Mouse (Mus musculus): ENCODE data around the gene Ubac2. TPM values are rescaled to one million over a fixed set of nuclear protein-coding genes. Genes with fewer than 3 reads are reported as not detected.

Ubac2 gene
- polyA plus RNA-seq, 1 experiment from 2014 or later, result 78.2 TPM

DNA sequence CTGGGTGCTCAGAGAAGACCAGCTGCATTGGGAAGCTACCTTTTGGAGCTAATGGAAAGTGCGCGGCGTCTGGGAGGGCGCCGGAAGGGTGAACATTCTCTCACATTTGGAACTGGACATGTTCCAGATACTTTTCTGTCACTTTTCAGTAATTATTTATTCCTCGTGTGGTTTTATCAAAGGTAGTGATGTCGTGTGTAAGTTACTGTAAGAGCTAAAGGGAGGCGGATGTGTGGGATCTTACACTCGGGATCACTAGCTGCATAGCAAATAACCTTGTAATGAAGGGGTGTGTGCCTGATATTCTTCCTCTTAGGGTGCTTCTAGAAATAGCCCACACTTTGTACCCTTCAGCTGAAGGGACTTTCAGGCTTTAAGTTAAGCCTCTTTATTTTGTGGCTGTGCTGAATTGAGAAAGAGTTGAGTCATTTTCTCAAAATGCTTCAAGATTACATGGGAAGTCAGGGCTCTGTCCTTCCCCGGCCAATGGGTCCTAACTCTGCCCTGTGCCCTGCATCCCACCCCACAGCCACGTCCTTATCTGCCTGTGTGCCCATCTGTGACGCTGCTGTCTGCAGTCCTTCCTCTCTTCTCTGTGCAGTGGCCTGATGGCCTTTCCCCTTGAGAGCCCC, 83.2 kb downstream of the Ubac2 start:
- no peaks in the 10 kb centered on the region for H3K36me3 ChIP-seq (ENCODE audit: control insufficient read depth, insufficient read depth, low read length)
- H3K27ac ChIP-seq (ENCODE audit: low read depth, low read length), result peak overlapping the region; percentile 48; the same call in 1 of the 2 replicates
- no peak overlapping the region for H3K4me3 ChIP-seq (ENCODE audit: low read length)
- H3K9ac ChIP-seq (ENCODE audit: low read depth, low read length), result no peak overlapping the region
- ATAC-seq (ENCODE audit: low FRiP score, low TSS enrichment), result no peak
- H3K9me3 ChIP-seq (ENCODE audit: control insufficient read depth, low read length), result no peaks in the 10 kb centered on the region
- WGBS, result 67% methylated on average over 12 of the region's 12 CpGs
- H3K27me3 ChIP-seq (ENCODE audit: control insufficient read depth, insufficient read depth, low read length), result no peaks in the 10 kb centered on the region
- H3K4me2 ChIP-seq (replicated peaks; ENCODE audit: low read depth, low read length), result no peak overlapping the region
- H3K4me1 ChIP-seq (ENCODE audit: control insufficient read depth, insufficient read depth, low read length), result peaks cover 32% of the 10 kb centered on the region

DNA sequence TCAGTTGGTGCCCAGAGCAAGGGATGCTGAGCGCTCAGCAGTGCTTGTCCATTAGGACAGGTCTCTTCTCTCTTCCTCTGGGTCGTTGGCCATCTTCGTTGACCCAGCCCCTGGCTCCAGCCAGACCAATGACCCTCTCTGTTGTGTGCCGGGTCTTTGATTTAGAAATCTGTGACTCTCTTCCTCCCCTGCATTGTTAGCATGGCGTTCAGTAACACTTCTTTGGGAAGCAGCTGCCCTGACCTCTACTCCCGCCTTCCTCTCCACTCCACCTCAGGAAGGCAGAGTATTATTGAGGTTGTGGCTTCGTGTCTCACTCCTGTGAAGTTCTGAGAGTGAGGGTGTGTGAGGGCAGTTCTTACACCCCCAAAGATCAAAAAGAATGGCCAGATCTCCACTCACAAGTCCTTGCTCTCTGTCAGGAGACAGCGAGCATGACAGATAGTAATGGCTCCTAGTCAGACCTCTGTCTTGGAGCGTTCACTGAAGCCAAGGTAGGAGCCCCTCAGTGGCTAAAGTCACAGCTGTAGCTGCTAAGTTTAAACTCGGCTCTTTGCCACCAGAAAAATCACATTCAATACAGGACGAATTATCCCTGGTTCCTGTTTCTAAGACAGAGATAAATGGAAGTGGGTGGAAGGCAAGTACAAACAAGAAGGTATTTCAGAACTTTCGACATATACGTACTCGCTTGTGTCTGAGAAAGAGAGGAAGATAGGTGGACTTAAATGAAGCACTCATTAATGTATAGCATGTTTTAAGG, 83.9 kb downstream of the Ubac2 start:
- WGBS, result 40% methylated on average over 14 of the region's 14 CpGs
- Histone ChIP-seq H3K4me3 (ENCODE audit: low read length) (no peak overlapping the region), H3K36me3 (ENCODE audit: control insufficient read depth, insufficient read depth, low read length) (no peaks in the 10 kb centered on the region), H3K4me1 (ENCODE audit: control insufficient read depth, insufficient read depth, low read length) (peaks cover 34% of the 10 kb centered on the region), H3K9me3 (ENCODE audit: control insufficient read depth, low read length) (no peaks in the 10 kb centered on the region), H3K4me2 (replicated peaks; ENCODE audit: low read depth, low read length) (no peak overlapping the region), H3K9ac (ENCODE audit: low read depth, low read length) (no peak overlapping the region), H3K27ac (ENCODE audit: low read depth, low read length) (peak overlapping the region; percentile 48; the same call in 1 of the 2 replicates), H3K27me3 (ENCODE audit: control insufficient read depth, insufficient read depth, low read length) (no peaks in the 10 kb centered on the region)
- ATAC-seq (ENCODE audit: low FRiP score, low TSS enrichment), result no peak

DNA sequence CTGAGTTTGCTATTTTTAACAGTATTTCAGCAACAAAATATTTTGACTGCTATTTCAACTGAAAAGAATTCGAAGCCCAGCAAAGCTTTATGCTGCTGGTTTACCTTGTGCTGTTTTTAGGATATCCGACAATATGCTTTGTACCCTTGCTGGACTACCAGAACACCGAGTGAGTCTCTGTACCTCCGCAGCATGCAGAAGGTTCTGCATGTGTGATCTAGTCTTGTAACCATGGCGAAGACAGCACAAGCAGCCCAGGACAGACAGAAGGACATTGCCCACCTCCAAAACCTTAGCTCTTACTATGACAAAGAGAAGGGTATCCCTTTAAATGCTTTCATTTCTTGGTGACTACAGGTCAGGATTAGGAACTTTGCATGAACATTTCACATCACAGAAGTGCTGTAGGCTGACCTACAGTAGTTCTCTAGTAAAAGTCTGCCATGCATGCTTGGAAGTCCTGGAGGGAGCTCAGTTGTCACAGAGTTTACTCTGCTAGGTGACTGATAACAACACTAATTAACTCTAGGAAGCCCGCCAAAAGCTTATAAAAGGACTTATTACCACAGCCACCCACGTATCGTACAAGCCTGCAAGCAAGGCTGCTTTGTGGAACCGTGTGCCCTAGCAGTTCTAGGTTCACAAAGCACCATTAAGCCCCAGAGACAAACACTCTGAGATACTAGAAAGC, 85.0 kb downstream of the Ubac2 start:
- Histone ChIP-seq H3K4me1 (ENCODE audit: control insufficient read depth, insufficient read depth, low read length) (peaks cover 38% of the 10 kb centered on the region), H3K4me2 (replicated peaks; ENCODE audit: low read depth, low read length) (peak overlapping the region; percentile 21), H3K27me3 (ENCODE audit: control insufficient read depth, insufficient read depth, low read length) (no peaks in the 10 kb centered on the region), H3K4me3 (ENCODE audit: low read length) (peak overlapping the region; percentile 18; the same call in 1 of the 2 replicates), H3K36me3 (ENCODE audit: control insufficient read depth, insufficient read depth, low read length) (no peaks in the 10 kb centered on the region), H3K27ac (ENCODE audit: low read depth, low read length) (no peak overlapping the region), H3K9me3 (ENCODE audit: control insufficient read depth, low read length) (no peaks in the 10 kb centered on the region), H3K9ac (ENCODE audit: low read depth, low read length) (peak overlapping the region; percentile 37; the same call in 1 of the 2 replicates)
- ATAC-seq (ENCODE audit: low FRiP score, low TSS enrichment), result peak; percentile 37; the same call in 1 of the 2 replicates
- 59% methylated on average over 9 of the region's 9 CpGs for WGBS

DNA sequence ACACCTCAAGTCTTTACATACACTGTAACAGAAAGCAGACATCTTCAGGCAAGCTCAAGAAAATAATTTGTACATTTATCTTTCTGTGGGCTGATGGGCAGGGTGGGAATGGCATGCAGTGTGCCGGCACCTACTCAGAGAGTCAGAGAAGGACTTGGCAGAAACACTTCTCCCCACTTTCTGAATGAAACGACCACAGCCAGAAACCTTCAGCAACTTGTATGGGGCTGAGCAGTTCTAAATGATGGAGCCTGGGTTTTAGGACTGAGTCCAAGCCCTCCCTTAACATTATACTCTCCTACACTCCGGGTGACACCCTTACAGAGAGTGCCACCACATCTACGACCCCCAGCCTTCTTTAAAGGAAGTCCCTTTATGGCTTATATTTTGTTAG, 85.5 kb downstream of the Ubac2 start:
- H3K9ac ChIP-seq (ENCODE audit: low read depth, low read length), result peak overlapping the region; percentile 37; the same call in 1 of the 2 replicates
- H3K27me3 ChIP-seq (ENCODE audit: control insufficient read depth, insufficient read depth, low read length), result no peaks in the 10 kb centered on the region
- H3K9me3 ChIP-seq (ENCODE audit: control insufficient read depth, low read length), result no peaks in the 10 kb centered on the region
- ATAC-seq (ENCODE audit: low FRiP score, low TSS enrichment), result no peak
- 37% methylated on average over 4 of the region's 4 CpGs for WGBS
- H3K4me2 ChIP-seq (replicated peaks; ENCODE audit: low read depth, low read length), result peak overlapping the region; percentile 21; the same call in 1 of the 2 replicates
- H3K36me3 ChIP-seq (ENCODE audit: control insufficient read depth, insufficient read depth, low read length), result no peaks in the 10 kb centered on the region
- H3K27ac ChIP-seq (ENCODE audit: low read depth, low read length), result no peak overlapping the region
- H3K4me3 ChIP-seq (ENCODE audit: low read length), result peak overlapping the region; percentile 18; the same call in 1 of the 2 replicates
- H3K4me1 ChIP-seq (ENCODE audit: control insufficient read depth, insufficient read depth, low read length), result peaks cover 33% of the 10 kb centered on the region

DNA sequence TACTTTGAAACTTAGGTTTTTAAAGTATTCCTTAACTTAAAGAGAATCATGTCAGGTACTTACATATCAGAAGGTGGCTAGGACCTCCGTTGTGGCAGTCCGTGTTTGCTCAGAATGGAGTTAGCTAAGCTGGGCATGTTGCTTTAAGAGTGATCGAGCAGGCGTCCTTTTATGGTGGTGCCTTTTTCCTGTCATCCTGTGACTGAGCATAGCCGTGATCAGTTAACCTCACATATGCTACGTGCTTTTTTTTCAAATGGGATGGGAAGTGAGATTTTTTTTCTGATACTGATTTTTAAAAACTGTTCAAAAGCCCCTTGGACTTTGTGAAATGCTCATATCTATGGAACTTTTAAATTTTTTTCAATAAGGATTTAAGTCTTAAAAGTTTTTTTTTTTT, 86.6 kb downstream of the Ubac2 start, which contains the start of gene Gpr183:
Gene Gpr183, minus strand, starts transcription at position 206 of the 400 bp plus-strand sequence.
- Histone ChIP-seq H3K4me3 (ENCODE audit: low read length) (peak within 1 kb of the TSS; percentile 18; the same call in 1 of the 2 replicates), H3K36me3 (ENCODE audit: control insufficient read depth, insufficient read depth, low read length) (no peaks in the 10 kb centered on the region), H3K4me1 (ENCODE audit: control insufficient read depth, insufficient read depth, low read length) (peaks cover 29% of the 10 kb centered on the region), H3K9ac (ENCODE audit: low read depth, low read length) (no peak within 1 kb of the TSS), H3K9me3 (ENCODE audit: control insufficient read depth, low read length) (no peaks in the 10 kb centered on the region), H3K27me3 (ENCODE audit: control insufficient read depth, insufficient read depth, low read length) (no peaks in the 10 kb centered on the region), H3K27ac (ENCODE audit: low read depth, low read length) (no peak within 1 kb of the TSS), H3K4me2 (replicated peaks; ENCODE audit: low read depth, low read length) (no peak within 1 kb of the TSS)
- no peak for ATAC-seq (ENCODE audit: low FRiP score, low TSS enrichment)
- 32% methylated on average over 6 of the region's 6 CpGs for WGBS

DNA sequence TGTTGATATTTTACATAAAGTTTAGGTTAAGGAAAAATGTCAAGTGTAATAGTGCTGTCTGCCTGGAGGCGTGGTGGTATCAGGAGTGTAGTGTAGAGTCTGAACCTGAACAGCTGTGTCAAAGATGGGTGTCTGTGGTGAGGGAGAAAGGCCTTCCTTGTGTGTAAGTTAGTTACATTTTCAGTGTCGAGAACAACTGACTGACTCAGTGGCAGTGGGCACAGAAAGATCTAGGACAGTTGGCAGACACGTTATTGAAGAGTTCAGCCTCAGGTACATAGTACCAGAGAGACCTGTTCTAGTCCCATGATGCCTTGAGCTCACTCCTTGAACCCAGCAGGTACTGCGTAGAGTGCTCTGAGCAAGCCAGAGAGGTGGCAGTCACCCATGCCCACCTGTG, 87.0 kb downstream of the Ubac2 start:
- Histone ChIP-seq H3K4me1 (ENCODE audit: control insufficient read depth, insufficient read depth, low read length) (peaks cover 29% of the 10 kb centered on the region), H3K4me2 (replicated peaks; ENCODE audit: low read depth, low read length) (no peak overlapping the region), H3K36me3 (ENCODE audit: control insufficient read depth, insufficient read depth, low read length) (no peaks in the 10 kb centered on the region), H3K9me3 (ENCODE audit: control insufficient read depth, low read length) (no peaks in the 10 kb centered on the region), H3K9ac (ENCODE audit: low read depth, low read length) (no peak overlapping the region), H3K27ac (ENCODE audit: low read depth, low read length) (no peak overlapping the region), H3K4me3 (ENCODE audit: low read length) (no peak overlapping the region), H3K27me3 (ENCODE audit: control insufficient read depth, insufficient read depth, low read length) (no peaks in the 10 kb centered on the region)
- no peak for ATAC-seq (ENCODE audit: low FRiP score, low TSS enrichment)
- WGBS, result 89% methylated on average over 4 of the region's 4 CpGs

DNA sequence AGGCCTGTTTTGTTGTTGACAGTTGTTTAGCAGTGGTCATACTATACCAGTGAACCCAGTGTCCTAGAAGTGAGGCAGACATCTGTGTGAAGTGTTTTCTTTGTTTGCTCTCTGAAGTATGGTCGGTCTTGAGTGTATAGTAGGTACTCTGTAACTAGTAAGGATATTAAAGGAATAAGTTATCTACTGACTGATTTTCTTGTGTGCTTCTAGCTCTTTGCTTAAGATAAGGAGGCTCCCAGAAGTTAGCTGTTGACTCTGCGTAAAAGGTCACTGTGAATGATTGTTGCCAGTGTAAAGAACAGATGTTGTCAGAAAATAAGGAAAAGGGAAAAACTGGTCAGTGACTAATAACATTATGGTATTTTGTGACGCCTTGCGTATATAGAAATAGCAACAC, 88.7 kb downstream of the Ubac2 start:
- Histone ChIP-seq H3K27ac (ENCODE audit: low read depth, low read length) (no peak overlapping the region), H3K36me3 (ENCODE audit: control insufficient read depth, insufficient read depth, low read length) (no peaks in the 10 kb centered on the region), H3K4me3 (ENCODE audit: low read length) (no peak overlapping the region), H3K9ac (ENCODE audit: low read depth, low read length) (no peak overlapping the region), H3K4me1 (ENCODE audit: control insufficient read depth, insufficient read depth, low read length) (0 out of 2 replicates have a peak, but pooled peaks cover 14% of the 10 kb centered on the region), H3K9me3 (ENCODE audit: control insufficient read depth, low read length) (no peaks in the 10 kb centered on the region), H3K4me2 (replicated peaks; ENCODE audit: low read depth, low read length) (no peak overlapping the region), H3K27me3 (ENCODE audit: control insufficient read depth, insufficient read depth, low read length) (no peaks in the 10 kb centered on the region)
- WGBS, result 85% methylated on average over 4 of the region's 4 CpGs
- ATAC-seq (ENCODE audit: low FRiP score, low TSS enrichment), result no peak

DNA sequence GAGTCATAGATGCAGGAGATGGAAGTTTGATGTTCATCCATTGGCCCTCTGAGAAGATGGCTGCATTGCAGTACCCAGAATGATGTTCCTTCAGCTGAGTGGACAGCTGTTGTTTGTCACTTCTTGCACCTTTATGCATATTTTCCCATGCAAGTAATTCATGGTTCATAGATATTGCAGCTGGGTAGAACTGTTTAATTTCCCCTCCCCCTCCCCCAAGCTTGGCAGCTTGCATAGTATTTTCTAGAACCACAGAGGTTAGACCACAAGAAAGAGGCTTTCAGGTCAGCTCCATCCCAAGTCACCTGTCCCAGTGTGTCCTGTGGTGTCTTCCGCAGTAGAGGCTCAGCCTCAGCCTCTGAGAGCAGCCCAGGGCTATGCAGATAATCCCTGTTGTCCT, 92.0 kb downstream of the Ubac2 start:
- 88% methylated on average over 1 of the region's 1 CpGs for WGBS
- Histone ChIP-seq H3K4me2 (replicated peaks; ENCODE audit: low read depth, low read length) (no peak overlapping the region), H3K4me3 (ENCODE audit: low read length) (no peak overlapping the region), H3K9ac (ENCODE audit: low read depth, low read length) (no peak overlapping the region), H3K36me3 (ENCODE audit: control insufficient read depth, insufficient read depth, low read length) (no peaks in the 10 kb centered on the region), H3K27ac (ENCODE audit: low read depth, low read length) (no peak overlapping the region), H3K9me3 (ENCODE audit: control insufficient read depth, low read length) (no peaks in the 10 kb centered on the region), H3K4me1 (ENCODE audit: control insufficient read depth, insufficient read depth, low read length) (0 out of 2 replicates have a peak, but pooled peaks cover 5% of the 10 kb centered on the region), H3K27me3 (ENCODE audit: control insufficient read depth, insufficient read depth, low read length) (no peaks in the 10 kb centered on the region)
- ATAC-seq (ENCODE audit: low FRiP score, low TSS enrichment), result no peak

Measured in kidney, embryonic 14.5 days (tissue).